Mouse (Mus musculus): ENCODE measurements at regions not wholly inside any gene's neighbourhood (a gene's known extent, or its start where the extent isn't known, plus 50 kb on each side); places are given as distances from the start of the nearest gene placed in this dataset.

DNA sequence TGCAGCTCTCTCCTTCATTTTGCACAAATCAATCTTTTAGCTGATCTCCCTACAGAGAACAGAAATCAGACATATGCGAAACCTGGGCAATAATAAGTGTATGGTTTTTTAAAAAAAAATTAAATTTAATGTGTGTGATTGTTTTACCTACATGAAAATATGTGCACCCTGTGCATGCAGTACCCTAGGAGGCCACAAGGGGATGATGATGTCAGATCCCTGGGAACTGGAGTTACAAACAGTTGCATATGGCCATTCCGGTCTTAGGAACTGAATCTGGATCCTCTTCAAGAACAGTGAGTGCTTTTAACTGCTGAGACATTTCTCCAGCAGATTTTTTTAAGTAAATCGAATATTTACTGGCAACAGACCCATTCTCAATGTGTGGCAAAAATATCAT lies 257.0 kb upstream of the Sox9 start:
- Histone ChIP-seq H3K36me3 (ENCODE audit: control insufficient read depth in 1 of 2, insufficient read depth in 2 of 2, low read length in 2 of 2) (no peaks in the 10 kb centered on the region), H3K9ac (ENCODE audit: control insufficient read depth, low read depth, low read length, poor library complexity, severe bottlenecking) (no peak overlapping the region), H3K79me2 (ENCODE audit: control insufficient read depth, insufficient read depth, low read length, poor library complexity) (no peaks in the 10 kb centered on the region), H3K4me3 (ENCODE audit: control insufficient read depth in 1 of 2, insufficient read depth in 1 of 2, low read depth in 2 of 2, low read length in 2 of 2) (no peak overlapping the region), H3K9me3 (replicated peaks; ENCODE audit: insufficient read depth, low read length) (no peaks in the 10 kb centered on the region), H3K4me1 (ENCODE audit: control insufficient read depth in 1 of 2, insufficient read depth in 2 of 2, low read length in 2 of 2) (no peaks in the 10 kb centered on the region), H3K27me3 (ENCODE audit: control insufficient read depth in 1 of 2, insufficient read depth in 2 of 2, low read length in 2 of 2) (no peaks in the 10 kb centered on the region), H3K27ac (ENCODE audit: control insufficient read depth, low read depth, low read length) (no peak overlapping the region)
- peak; percentile 14 for DNase-seq (ENCODE audit: low read depth, low spot score)
- TF ChIP-seq CTCF (IDR thresholded peaks at IDR 0.05 in 2 of 3, conservative IDR thresholded peaks at IDR 0.05 in 1 of 3; ENCODE audit: control insufficient read depth in 1 of 3, insufficient read depth in 1 of 3, low read depth in 2 of 3, low read length in 3 of 3, poor library complexity in 1 of 3, severe bottlenecking in 1 of 3): peak in 2 of 3 experiments; percentile 17 to 49; a peak in 3 of 6 replicates
- TF ChIP-seq MAFK (IDR thresholded peaks at IDR 0.05; ENCODE audit: borderline replicate concordance, low read depth, low read length): no peak

DNA sequence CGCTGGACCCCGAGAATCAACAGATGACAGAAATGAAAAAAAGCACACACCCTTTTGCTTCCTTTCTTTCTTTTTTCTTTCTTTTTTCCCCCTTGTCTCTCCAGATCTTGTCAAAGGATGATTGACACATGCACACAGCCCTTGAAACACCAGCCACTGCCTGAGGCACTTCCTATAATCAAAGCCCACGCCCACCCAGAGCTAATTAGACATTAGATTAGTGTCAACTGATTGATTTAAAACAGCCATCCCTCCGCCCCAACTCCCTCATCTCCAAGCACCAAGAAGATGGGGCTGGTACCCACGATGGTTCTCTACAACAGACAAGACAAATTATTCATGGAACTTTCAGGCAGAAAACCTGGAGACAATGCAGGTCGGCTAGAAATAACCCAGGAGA lies 239.5 kb upstream of the Sox9 start:
- no peaks in the 10 kb centered on the region for H3K79me2 ChIP-seq (ENCODE audit: control insufficient read depth, insufficient read depth, low read length, poor library complexity)
- no peaks in the 10 kb centered on the region for H3K36me3 ChIP-seq (ENCODE audit: control insufficient read depth in 1 of 2, insufficient read depth in 2 of 2, low read length in 2 of 2)
- H3K27me3 ChIP-seq (ENCODE audit: control insufficient read depth in 1 of 2, insufficient read depth in 2 of 2, low read length in 2 of 2): no peaks in the 10 kb centered on the region
- H3K9me3 ChIP-seq (replicated peaks; ENCODE audit: insufficient read depth, low read length): no peaks in the 10 kb centered on the region
- no peak overlapping the region for H3K27ac ChIP-seq (ENCODE audit: control insufficient read depth, low read depth, low read length)
- TF ChIP-seq TBP (IDR thresholded peaks at IDR 0.05; ENCODE audit: low read depth, low read length): no peak
- no peak for TF ChIP-seq ZC3H11A (IDR thresholded peaks at IDR 0.05; ENCODE audit: low read depth, low read length)
- TF ChIP-seq MAFK (IDR thresholded peaks at IDR 0.05; ENCODE audit: borderline replicate concordance, low read depth, low read length): no peak
- no peak for TF ChIP-seq BHLHE40 (IDR thresholded peaks at IDR 0.05; ENCODE audit: borderline replicate concordance, low read depth, low read length)
- TF ChIP-seq POLR2A (IDR thresholded peaks at IDR 0.05; ENCODE audit: control insufficient read depth in 1 of 2, insufficient read depth in 1 of 2, low read depth in 1 of 2, low read length in 2 of 2, poor library complexity in 1 of 2): no peak
- TF ChIP-seq TCF12 (IDR thresholded peaks at IDR 0.05; ENCODE audit: low read depth, low read length): no peak
- TF ChIP-seq ZNF384 (IDR thresholded peaks at IDR 0.05; ENCODE audit: low read depth, low read length): no peak
- no peak for TF ChIP-seq GATA1 (IDR thresholded peaks at IDR 0.05; ENCODE audit: low read depth, low read length)
- TF ChIP-seq CHD1 (IDR thresholded peaks at IDR 0.05; ENCODE audit: low read depth, low read length): no peak
- no peak for DNase-seq (ENCODE audit: low read depth, low spot score)
- no peak overlapping the region for H3K9ac ChIP-seq (ENCODE audit: control insufficient read depth, low read depth, low read length, poor library complexity, severe bottlenecking)
- no peak overlapping the region for H3K4me3 ChIP-seq (ENCODE audit: control insufficient read depth in 1 of 2, insufficient read depth in 1 of 2, low read depth in 2 of 2, low read length in 2 of 2)
- no peaks in the 10 kb centered on the region for H3K4me1 ChIP-seq (ENCODE audit: control insufficient read depth in 1 of 2, insufficient read depth in 2 of 2, low read length in 2 of 2)

DNA sequence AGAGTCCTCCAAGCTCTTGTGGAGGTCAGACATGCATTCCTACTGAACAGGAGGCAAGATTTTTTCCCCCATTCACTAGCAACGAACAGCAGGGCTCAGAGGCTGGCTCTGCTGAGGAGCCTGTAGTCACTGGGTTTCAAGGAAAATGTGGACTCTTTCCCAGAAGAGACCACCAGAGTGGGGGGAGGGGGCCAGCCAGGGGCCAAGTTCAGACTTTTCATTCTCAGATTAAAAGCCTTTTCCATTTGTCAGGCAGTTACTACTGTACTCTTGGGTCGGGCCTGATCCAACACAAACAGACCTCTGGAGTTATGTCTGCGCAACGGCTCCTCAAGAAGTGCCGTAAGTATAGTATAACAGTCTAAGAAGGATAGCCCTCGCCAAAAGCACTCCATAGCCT lies 238.6 kb upstream of the Sox9 start:
- Histone ChIP-seq H3K4me1 (ENCODE audit: control insufficient read depth in 1 of 2, insufficient read depth in 2 of 2, low read length in 2 of 2) (no peaks in the 10 kb centered on the region), H3K36me3 (ENCODE audit: control insufficient read depth in 1 of 2, insufficient read depth in 2 of 2, low read length in 2 of 2) (no peaks in the 10 kb centered on the region), H3K27me3 (ENCODE audit: control insufficient read depth in 1 of 2, insufficient read depth in 2 of 2, low read length in 2 of 2) (no peaks in the 10 kb centered on the region), H3K79me2 (ENCODE audit: control insufficient read depth, insufficient read depth, low read length, poor library complexity) (no peaks in the 10 kb centered on the region), H3K9ac (ENCODE audit: control insufficient read depth, low read depth, low read length, poor library complexity, severe bottlenecking) (no peak overlapping the region), H3K27ac (ENCODE audit: control insufficient read depth, low read depth, low read length) (no peak overlapping the region), H3K9me3 (replicated peaks; ENCODE audit: insufficient read depth, low read length) (no peaks in the 10 kb centered on the region), H3K4me3 (ENCODE audit: control insufficient read depth in 1 of 2, insufficient read depth in 1 of 2, low read depth in 2 of 2, low read length in 2 of 2) (no peak overlapping the region)
- no peak for DNase-seq (ENCODE audit: low read depth, low spot score)
- TF ChIP-seq RCOR1 (IDR thresholded peaks at IDR 0.05; ENCODE audit: low read depth, low read length) (no peak), SIN3A (IDR thresholded peaks at IDR 0.05; ENCODE audit: low read length) (no peak), MEF2A (IDR thresholded peaks at IDR 0.05; ENCODE audit: extremely low read depth, insufficient replicate concordance, low read depth, low read length, poor library complexity, severe bottlenecking) (no peak), TCF12 (IDR thresholded peaks at IDR 0.05; ENCODE audit: low read depth, low read length) (no peak), BHLHE40 (IDR thresholded peaks at IDR 0.05; ENCODE audit: borderline replicate concordance, low read depth, low read length) (no peak), MYB (IDR thresholded peaks at IDR 0.05; ENCODE audit: low read depth, low read length) (no peak)
